Mouse (Mus musculus): ENCODE data around the gene Chchd3. TPM values are rescaled to one million over a fixed set of nuclear protein-coding genes. Genes with fewer than 3 reads are reported as not detected.

Chchd3 gene
- polyA plus RNA-seq, 1 experiment from 2014 or later: 125 TPM

- 88% methylated on average over 3 of the region's 3 CpGs for WGBS
- Histone ChIP-seq H3K4me2 (ENCODE audit: low read length) (no peak overlapping the region), H3K4me3 (ENCODE audit: low read depth, low read length) (no peak overlapping the region), H3K4me1 (replicated peaks; ENCODE audit: control insufficient read depth, insufficient read depth, low read length) (0 out of 2 replicates have a peak, but pooled peaks cover 10% of the 10 kb centered on the region), H3K27me3 (replicated peaks; ENCODE audit: control insufficient read depth, insufficient read depth, low read length) (no peaks in the 10 kb centered on the region), H3K9ac (ENCODE audit: low read length) (no peak overlapping the region), H3K36me3 (ENCODE audit: control insufficient read depth, insufficient read depth, low read length) (no peaks in the 10 kb centered on the region), H3K27ac (ENCODE audit: low read depth) (no peak overlapping the region), H3K9me3 (ENCODE audit: control insufficient read depth, low read length) (no peaks in the 10 kb centered on the region)
- ATAC-seq (replicated peaks; ENCODE audit: low FRiP score, low TSS enrichment, low read depth) (no peak), DNase-seq (ENCODE audit: low spot score) (no peak)
These were observed 98.6 kb downstream of the Chchd3 start for GRCm38 (mm10) chr6:32961477-32961876.

GRCm38 (mm10) chr6:32959816-32960550 is 100.1 kb downstream of the Chchd3 start:
- H3K36me3 ChIP-seq (ENCODE audit: control insufficient read depth, insufficient read depth, low read length): no peaks in the 10 kb centered on the region
- H3K9ac ChIP-seq (ENCODE audit: low read length): no peak overlapping the region
- WGBS: 64% methylated on average over 5 of the region's 5 CpGs
- DNase-seq (ENCODE audit: low spot score): no peak
- no peaks in the 10 kb centered on the region for H3K9me3 ChIP-seq (ENCODE audit: control insufficient read depth, low read length)
- ATAC-seq (replicated peaks; ENCODE audit: low FRiP score, low TSS enrichment, low read depth): no peak
- H3K27me3 ChIP-seq (replicated peaks; ENCODE audit: control insufficient read depth, insufficient read depth, low read length): no peaks in the 10 kb centered on the region
- H3K4me2 ChIP-seq (ENCODE audit: low read length): no peak overlapping the region
- H3K27ac ChIP-seq (ENCODE audit: low read depth): no peak overlapping the region
- H3K4me1 ChIP-seq (replicated peaks; ENCODE audit: control insufficient read depth, insufficient read depth, low read length): 0 out of 2 replicates have a peak, but pooled peaks cover 10% of the 10 kb centered on the region
- no peak overlapping the region for H3K4me3 ChIP-seq (ENCODE audit: low read depth, low read length)

GRCm38 (mm10) chr6:32955481-32955880 is 104.6 kb downstream of the Chchd3 start:
- H3K27me3 ChIP-seq (replicated peaks; ENCODE audit: control insufficient read depth, insufficient read depth, low read length): no peaks in the 10 kb centered on the region
- no peak for ATAC-seq (replicated peaks; ENCODE audit: low FRiP score, low TSS enrichment, low read depth)
- H3K9me3 ChIP-seq (ENCODE audit: control insufficient read depth, low read length): no peaks in the 10 kb centered on the region

GRCm38 (mm10) chr6:32950973-32951372 is 109.1 kb downstream of the Chchd3 start:
- Histone ChIP-seq H3K9ac (ENCODE audit: low read length) (no peak overlapping the region), H3K27me3 (replicated peaks; ENCODE audit: control insufficient read depth, insufficient read depth, low read length) (no peaks in the 10 kb centered on the region), H3K4me3 (ENCODE audit: low read depth, low read length) (no peak overlapping the region), H3K4me1 (replicated peaks; ENCODE audit: control insufficient read depth, insufficient read depth, low read length) (0 out of 2 replicates have a peak, but pooled peaks cover 5% of the 10 kb centered on the region), H3K36me3 (ENCODE audit: control insufficient read depth, insufficient read depth, low read length) (no peaks in the 10 kb centered on the region), H3K4me2 (ENCODE audit: low read length) (no peak overlapping the region), H3K9me3 (ENCODE audit: control insufficient read depth, low read length) (no peaks in the 10 kb centered on the region), H3K27ac (ENCODE audit: low read depth) (no peak overlapping the region)
- ATAC-seq (replicated peaks; ENCODE audit: low FRiP score, low TSS enrichment, low read depth) (no peak), DNase-seq (ENCODE audit: low spot score) (no peak)
- 80% methylated on average over 4 of the region's 4 CpGs for WGBS

More at GRCm38 (mm10) chr6:32955481-32955880, 104.6 kb downstream of the Chchd3 start:
- H3K36me3 ChIP-seq (ENCODE audit: control insufficient read depth, insufficient read depth, low read length): no peaks in the 10 kb centered on the region
- no peak overlapping the region for H3K9ac ChIP-seq (ENCODE audit: low read length)
- whole genome bisulfite sequencing: 88% methylated on average over 3 of the region's 3 CpGs
- DNase-seq (ENCODE audit: low spot score): no peak
- no peak overlapping the region for H3K4me3 ChIP-seq (ENCODE audit: low read depth, low read length)
- no peak overlapping the region for H3K4me2 ChIP-seq (ENCODE audit: low read length)
- 0 out of 2 replicates have a peak, but pooled peaks cover 9% of the 10 kb centered on the region for H3K4me1 ChIP-seq (replicated peaks; ENCODE audit: control insufficient read depth, insufficient read depth, low read length)
- no peak overlapping the region for H3K27ac ChIP-seq (ENCODE audit: low read depth)

GRCm38 (mm10) chr6:32949702-32950101 is 110.4 kb downstream of the Chchd3 start:
- WGBS: 87% methylated on average over 3 of the region's 3 CpGs
- Histone ChIP-seq H3K27ac (ENCODE audit: low read depth) (no peak overlapping the region), H3K9me3 (ENCODE audit: control insufficient read depth, low read length) (no peaks in the 10 kb centered on the region), H3K36me3 (ENCODE audit: control insufficient read depth, insufficient read depth, low read length) (no peaks in the 10 kb centered on the region), H3K4me3 (ENCODE audit: low read depth, low read length) (no peak overlapping the region), H3K9ac (ENCODE audit: low read length) (no peak overlapping the region), H3K4me2 (ENCODE audit: low read length) (no peak overlapping the region), H3K27me3 (replicated peaks; ENCODE audit: control insufficient read depth, insufficient read depth, low read length) (no peaks in the 10 kb centered on the region), H3K4me1 (replicated peaks; ENCODE audit: control insufficient read depth, insufficient read depth, low read length) (0 out of 2 replicates have a peak, but pooled peaks cover 5% of the 10 kb centered on the region)
- DNase-seq (ENCODE audit: low spot score) (no peak), ATAC-seq (replicated peaks; ENCODE audit: low FRiP score, low TSS enrichment, low read depth) (no peak)

GRCm38 (mm10) chr6:32947225-32947624 is 112.8 kb downstream of the Chchd3 start:
- Histone ChIP-seq H3K4me2 (ENCODE audit: low read length) (no peak overlapping the region), H3K4me3 (ENCODE audit: low read depth, low read length) (no peak overlapping the region), H3K9ac (ENCODE audit: low read length) (no peak overlapping the region), H3K27me3 (replicated peaks; ENCODE audit: control insufficient read depth, insufficient read depth, low read length) (no peaks in the 10 kb centered on the region), H3K4me1 (replicated peaks; ENCODE audit: control insufficient read depth, insufficient read depth, low read length) (0 out of 2 replicates have a peak, but pooled peaks cover 9% of the 10 kb centered on the region), H3K27ac (ENCODE audit: low read depth) (no peak overlapping the region), H3K36me3 (ENCODE audit: control insufficient read depth, insufficient read depth, low read length) (no peaks in the 10 kb centered on the region), H3K9me3 (ENCODE audit: control insufficient read depth, low read length) (no peaks in the 10 kb centered on the region)
- DNase-seq (ENCODE audit: low spot score) (no peak), ATAC-seq (replicated peaks; ENCODE audit: low FRiP score, low TSS enrichment, low read depth) (no peak)
- 29% methylated on average over 6 of the region's 6 CpGs for WGBS

- no peaks in the 10 kb centered on the region for H3K27me3 ChIP-seq (replicated peaks; ENCODE audit: control insufficient read depth, insufficient read depth, low read length)
- H3K4me3 ChIP-seq (ENCODE audit: low read depth, low read length): no peak overlapping the region
- ATAC-seq (replicated peaks; ENCODE audit: low FRiP score, low TSS enrichment, low read depth) (no peak), DNase-seq (ENCODE audit: low spot score) (no peak)
- H3K9ac ChIP-seq (ENCODE audit: low read length): no peak overlapping the region
- 0 out of 2 replicates have a peak, but pooled peaks cover 9% of the 10 kb centered on the region for H3K4me1 ChIP-seq (replicated peaks; ENCODE audit: control insufficient read depth, insufficient read depth, low read length)
- no peaks in the 10 kb centered on the region for H3K36me3 ChIP-seq (ENCODE audit: control insufficient read depth, insufficient read depth, low read length)
- 95% methylated on average over 1 of the region's 1 CpGs for WGBS
- H3K4me2 ChIP-seq (ENCODE audit: low read length): no peak overlapping the region
- H3K27ac ChIP-seq (ENCODE audit: low read depth): no peak overlapping the region
- no peaks in the 10 kb centered on the region for H3K9me3 ChIP-seq (ENCODE audit: control insufficient read depth, low read length)
These were observed 115.1 kb downstream of the Chchd3 start for GRCm38 (mm10) chr6:32944956-32945355.

- H3K36me3 ChIP-seq (ENCODE audit: control insufficient read depth, insufficient read depth, low read length): no peaks in the 10 kb centered on the region
- 0 out of 2 replicates have a peak, but pooled peaks cover 9% of the 10 kb centered on the region for H3K4me1 ChIP-seq (replicated peaks; ENCODE audit: control insufficient read depth, insufficient read depth, low read length)
- no peaks in the 10 kb centered on the region for H3K9me3 ChIP-seq (ENCODE audit: control insufficient read depth, low read length)
- H3K27me3 ChIP-seq (replicated peaks; ENCODE audit: control insufficient read depth, insufficient read depth, low read length): no peaks in the 10 kb centered on the region
- no peak overlapping the region for H3K4me2 ChIP-seq (ENCODE audit: low read length)
- ATAC-seq (replicated peaks; ENCODE audit: low FRiP score, low TSS enrichment, low read depth) (no peak), DNase-seq (ENCODE audit: low spot score) (no peak)
- H3K4me3 ChIP-seq (ENCODE audit: low read depth, low read length): no peak overlapping the region
- H3K9ac ChIP-seq (ENCODE audit: low read length): no peak overlapping the region
- no peak overlapping the region for H3K27ac ChIP-seq (ENCODE audit: low read depth)
- 95% methylated on average over 4 of the region's 4 CpGs for WGBS
These were observed 116.4 kb downstream of the Chchd3 start for GRCm38 (mm10) chr6:32943651-32944050.

- Histone ChIP-seq H3K9ac (ENCODE audit: low read length) (no peak overlapping the region), H3K4me2 (ENCODE audit: low read length) (no peak overlapping the region), H3K4me1 (replicated peaks; ENCODE audit: control insufficient read depth, insufficient read depth, low read length) (0 out of 2 replicates have a peak, but pooled peaks cover 3% of the 10 kb centered on the region), H3K9me3 (ENCODE audit: control insufficient read depth, low read length) (no peaks in the 10 kb centered on the region), H3K27me3 (replicated peaks; ENCODE audit: control insufficient read depth, insufficient read depth, low read length) (no peaks in the 10 kb centered on the region), H3K36me3 (ENCODE audit: control insufficient read depth, insufficient read depth, low read length) (no peaks in the 10 kb centered on the region), H3K4me3 (ENCODE audit: low read depth, low read length) (no peak overlapping the region), H3K27ac (ENCODE audit: low read depth) (no peak overlapping the region)
- ATAC-seq (replicated peaks; ENCODE audit: low FRiP score, low TSS enrichment, low read depth) (no peak), DNase-seq (ENCODE audit: low spot score) (no peak)
- WGBS: 39% methylated on average over 11 of the region's 11 CpGs
These were observed 119.8 kb downstream of the Chchd3 start for GRCm38 (mm10) chr6:32940299-32940698.

All from intestine, embryonic 14.5 days (tissue).